Mouse (Mus musculus) CH12.LX (cell line): ENCODE data around the gene Gjb5.

Experiments
- POLR2AphosphoS2 ChIP-seq: IDR thresholded peaks from 2 replicates; pipeline ENCODE4 v1.6.1; 2011; ENCODE audit warnings: low read depth, low read length, improper control_type of control experiment
- ZMIZ1 ChIP-seq: IDR thresholded peaks from 2 replicates; pipeline ENCODE4 v1.6.1; 2012; ENCODE audit warnings: low read depth, mild to moderate bottlenecking, inconsistent platforms, low read length, improper control_type of control experiment

DNA sequence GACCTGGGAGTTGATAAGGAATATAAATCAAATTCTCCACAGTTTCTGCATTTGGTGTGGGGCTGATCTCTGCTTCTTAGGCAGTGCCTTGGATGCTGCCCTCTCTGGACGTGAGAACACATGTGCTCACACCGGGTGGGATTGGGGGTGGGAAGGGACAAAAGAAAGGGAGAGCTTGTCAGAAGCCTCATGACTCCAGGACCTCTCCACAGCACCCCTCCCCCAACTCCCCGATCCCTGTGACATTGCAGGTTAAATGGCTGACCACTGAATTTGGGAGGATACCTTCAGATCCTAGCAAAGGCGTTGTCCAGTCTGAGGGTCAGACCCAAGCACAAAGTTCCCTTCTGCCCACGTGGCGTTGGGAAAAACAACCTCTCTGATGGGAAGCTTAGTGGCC is 6.5 kb upstream of the Gjb5 start:
- TF ChIP-seq ZMIZ1, result no peak
- TF ChIP-seq POLR2AphosphoS2, result no peak
